Mouse (Mus musculus): ENCODE results near the gene Lgals3bp. TPM values are rescaled to one million over a fixed set of nuclear protein-coding genes. Genes with fewer than 3 reads are reported as not detected.

The Lgals3bp gene
- total and polyA plus RNA-seq, 3 experiments, result 20.2 to 121 (median 28.6) TPM

- no peaks in the 10 kb centered on the region; the same call in 1 of the 2 replicates for H3K36me3 ChIP-seq (ENCODE audit: control insufficient read depth, insufficient read depth, low read length)
- intact Hi-C loops (cut with DNase I), result no loop called here
- TF ChIP-seq EP300 (IDR thresholded peaks at IDR 0.05; ENCODE audit: insufficient read depth, low read depth, low read length), result no peak
- no peak for TF ChIP-seq POLR2A (IDR thresholded peaks at IDR 0.05; ENCODE audit: insufficient read depth, low read depth, low read length)
- no peak for TF ChIP-seq CTCF (IDR thresholded peaks at IDR 0.05)
- no peak overlapping the region for H3K4me3 ChIP-seq
- H3K9ac ChIP-seq (ENCODE audit: low read depth, low read length), result no peak overlapping the region
- WGBS, result 79% methylated on average over 12 of the region's 12 CpGs
- H3K27ac ChIP-seq, result no peak overlapping the region
- no peaks in the 10 kb centered on the region for H3K79me2 ChIP-seq (replicated peaks; ENCODE audit: control insufficient read depth, insufficient read depth, low read length)
- DNase-seq, result no peak
- H3K27me3 ChIP-seq (ENCODE audit: control insufficient read depth, insufficient read depth, low read length), result no peaks in the 10 kb centered on the region
- peaks cover 7% of the 10 kb centered on the region for H3K4me1 ChIP-seq (ENCODE audit: control insufficient read depth, insufficient read depth, low read length)
Observed at GRCm38 (mm10) chr11:118409106-118410072, 7.5 kb upstream of the Lgals3bp start.

GRCm38 (mm10) chr11:118408051-118408740 is 6.3 kb upstream of the Lgals3bp start:
- Histone ChIP-seq H3K36me3 (ENCODE audit: control insufficient read depth, insufficient read depth, low read length) (no peaks in the 10 kb centered on the region; the same call in 1 of the 2 replicates), H3K27ac (no peak overlapping the region), H3K79me2 (replicated peaks; ENCODE audit: control insufficient read depth, insufficient read depth, low read length) (no peaks in the 10 kb centered on the region), H3K4me3 (no peak overlapping the region), H3K9ac (ENCODE audit: low read depth, low read length) (no peak overlapping the region), H3K4me1 (ENCODE audit: control insufficient read depth, insufficient read depth, low read length) (peaks cover 7% of the 10 kb centered on the region), H3K27me3 (ENCODE audit: control insufficient read depth, insufficient read depth, low read length) (no peaks in the 10 kb centered on the region)
- DNase-seq, result peak in 1 of 2 experiments; percentile 17
- TF ChIP-seq POLR2A (IDR thresholded peaks at IDR 0.05; ENCODE audit: insufficient read depth, low read depth, low read length), result no peak
- TF ChIP-seq EP300 (IDR thresholded peaks at IDR 0.05; ENCODE audit: insufficient read depth, low read depth, low read length), result no peak
- TF ChIP-seq CTCF (IDR thresholded peaks at IDR 0.05), result no peak
- 81% methylated on average over 18 of the region's 18 CpGs for WGBS
- intact Hi-C loops (cut with DNase I), result no loop called here

- intact Hi-C loops (cut with DNase I), result no loop called here
- 86% methylated on average over 23 of the region's 23 CpGs for WGBS
Observed at GRCm38 (mm10) chr11:118407318-118407910, 5.5 kb upstream of the Lgals3bp start.

GRCm38 (mm10) chr11:118406521-118406920 is 4.6 kb upstream of the Lgals3bp start:
- no peak for TF ChIP-seq CTCF (IDR thresholded peaks at IDR 0.05)
- TF ChIP-seq EP300 (IDR thresholded peaks at IDR 0.05; ENCODE audit: insufficient read depth, low read depth, low read length), result no peak
- no peak for TF ChIP-seq POLR2A (IDR thresholded peaks at IDR 0.05; ENCODE audit: insufficient read depth, low read depth, low read length)

More at GRCm38 (mm10) chr11:118407318-118407910, 5.5 kb upstream of the Lgals3bp start:
- no peaks in the 10 kb centered on the region; the same call in 1 of the 2 replicates for H3K36me3 ChIP-seq (ENCODE audit: control insufficient read depth, insufficient read depth, low read length)
- no peak overlapping the region for H3K27ac ChIP-seq
- TF ChIP-seq POLR2A (IDR thresholded peaks at IDR 0.05; ENCODE audit: insufficient read depth, low read depth, low read length), result no peak
- TF ChIP-seq CTCF (IDR thresholded peaks at IDR 0.05), result peak; percentile 77
- no peak for TF ChIP-seq EP300 (IDR thresholded peaks at IDR 0.05; ENCODE audit: insufficient read depth, low read depth, low read length)
- peaks cover 6% of the 10 kb centered on the region for H3K4me1 ChIP-seq (ENCODE audit: control insufficient read depth, insufficient read depth, low read length)
- peak in 1 of 2 experiments; percentile 69 for DNase-seq
- no peaks in the 10 kb centered on the region for H3K79me2 ChIP-seq (replicated peaks; ENCODE audit: control insufficient read depth, insufficient read depth, low read length)
- no peak overlapping the region for H3K4me3 ChIP-seq
- no peaks in the 10 kb centered on the region for H3K27me3 ChIP-seq (ENCODE audit: control insufficient read depth, insufficient read depth, low read length)
- no peak overlapping the region for H3K9ac ChIP-seq (ENCODE audit: low read depth, low read length)

GRCm38 (mm10) chr11:118405311-118405710 is 3.4 kb upstream of the Lgals3bp start:
- peaks cover 11% of the 10 kb centered on the region for H3K4me1 ChIP-seq (ENCODE audit: control insufficient read depth, insufficient read depth, low read length)
- 94% methylated on average over 8 of the region's 8 CpGs for WGBS
- no peak for TF ChIP-seq CTCF (IDR thresholded peaks at IDR 0.05)
- TF ChIP-seq POLR2A (IDR thresholded peaks at IDR 0.05; ENCODE audit: insufficient read depth, low read depth, low read length), result no peak
- no peak for TF ChIP-seq EP300 (IDR thresholded peaks at IDR 0.05; ENCODE audit: insufficient read depth, low read depth, low read length)
- H3K4me3 ChIP-seq, result no peak overlapping the region
- no peak overlapping the region for H3K27ac ChIP-seq
- H3K36me3 ChIP-seq (ENCODE audit: control insufficient read depth, insufficient read depth, low read length), result no peaks in the 10 kb centered on the region; the same call in 1 of the 2 replicates
- no peaks in the 10 kb centered on the region for H3K79me2 ChIP-seq (replicated peaks; ENCODE audit: control insufficient read depth, insufficient read depth, low read length)
- no peak overlapping the region for H3K9ac ChIP-seq (ENCODE audit: low read depth, low read length)
- DNase-seq, result no peak
- intact Hi-C loops (cut with DNase I), result no loop called here
- H3K27me3 ChIP-seq (ENCODE audit: control insufficient read depth, insufficient read depth, low read length), result no peaks in the 10 kb centered on the region

More at GRCm38 (mm10) chr11:118406521-118406920, 4.6 kb upstream of the Lgals3bp start:
- H3K36me3 ChIP-seq (ENCODE audit: control insufficient read depth, insufficient read depth, low read length), result no peaks in the 10 kb centered on the region; the same call in 1 of the 2 replicates
- no peak overlapping the region for H3K9ac ChIP-seq (ENCODE audit: low read depth, low read length)
- intact Hi-C loops (cut with DNase I), result no loop called here
- no peak overlapping the region for H3K4me3 ChIP-seq
- DNase-seq, result peak in 1 of 2 experiments; percentile 14
- WGBS, result 71% methylated on average over 5 of the region's 5 CpGs
- H3K27me3 ChIP-seq (ENCODE audit: control insufficient read depth, insufficient read depth, low read length), result no peaks in the 10 kb centered on the region
- H3K79me2 ChIP-seq (replicated peaks; ENCODE audit: control insufficient read depth, insufficient read depth, low read length), result no peaks in the 10 kb centered on the region
- peaks cover 11% of the 10 kb centered on the region for H3K4me1 ChIP-seq (ENCODE audit: control insufficient read depth, insufficient read depth, low read length)
- H3K27ac ChIP-seq, result no peak overlapping the region

Measured in heart, adult 2 months (tissue).